Mouse (Mus musculus) kidney, postnatal 4 days (tissue): Measurements from ENCODE around the gene Hepacam2.
"Not testable (repeated sequence)": the region's sequence is repeated elsewhere in the genome, so short reads cannot be mapped to it uniquely, and the experiment has no call there.

ENCODE experiments used
- DNase-seq, 2 experiments: peaks; one replicate each; pipeline ENCODE4 v3.0.0; 2021; ENCODE audit warnings: mixed read lengths in 2 of 2

Gene Hepacam2

DNA sequence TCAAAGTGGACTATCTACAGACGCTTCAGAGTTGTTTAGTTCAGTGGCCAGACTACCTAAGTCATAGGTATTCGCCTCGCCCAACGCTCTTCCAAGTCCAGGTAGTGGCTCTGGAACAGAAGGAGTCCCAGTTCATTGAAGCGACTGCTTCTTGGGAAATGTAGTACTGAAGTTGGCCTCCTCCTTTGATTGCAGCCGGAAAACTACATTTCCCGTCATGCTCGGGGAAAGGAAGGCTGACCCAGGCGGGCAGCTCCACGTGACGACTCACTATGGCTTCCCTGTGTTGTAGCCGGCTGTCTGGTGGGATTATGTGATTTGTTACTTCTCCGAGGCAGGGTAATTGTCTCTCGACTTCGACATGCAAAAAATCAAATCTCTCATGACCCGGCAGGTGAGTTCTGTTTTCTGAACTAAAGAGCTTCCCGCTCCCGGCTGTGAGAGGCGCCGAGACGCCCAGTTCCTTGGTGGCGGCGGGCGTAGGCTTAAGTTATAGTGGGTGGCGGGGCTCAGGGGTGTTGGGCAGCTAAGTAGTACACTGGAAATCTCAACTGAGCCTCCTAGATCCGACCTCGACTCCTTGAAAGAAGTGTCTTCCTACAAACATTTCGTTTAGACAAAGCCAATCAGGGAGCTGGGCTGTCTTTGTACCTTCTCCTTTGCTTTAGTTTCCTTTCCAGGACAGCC lies at the start of gene Hepacam2, which contains the start of gene Vps50:
Hepacam2 (minus strand) TSS at position 137 of the 687 bp plus-strand sequence.
Vps50 (plus strand) TSS at position 221 of the 687 bp plus-strand sequence.
- DNase-seq, result peak; percentile 90 to 93

DNA sequence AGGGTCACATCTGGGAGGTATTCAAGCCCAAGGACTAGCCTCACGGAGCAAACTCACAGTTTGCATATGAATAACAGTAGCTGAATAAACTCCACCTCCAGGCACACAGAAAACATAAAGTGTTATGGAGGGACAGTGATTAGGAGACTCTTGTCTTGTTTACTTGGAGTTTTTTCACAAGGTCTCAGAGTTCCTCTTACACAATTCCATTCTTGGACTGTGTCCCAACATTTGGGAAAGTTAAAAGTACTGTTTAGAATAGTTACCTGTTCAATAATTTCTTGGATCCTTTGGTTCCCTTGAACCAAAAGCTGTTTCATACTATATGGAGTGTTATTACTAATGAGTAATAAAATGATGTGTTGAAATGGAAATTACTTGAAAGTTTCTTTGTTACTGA lies 46.9 kb upstream of the Hepacam2 start:
- DNase-seq, result no peak

DNA sequence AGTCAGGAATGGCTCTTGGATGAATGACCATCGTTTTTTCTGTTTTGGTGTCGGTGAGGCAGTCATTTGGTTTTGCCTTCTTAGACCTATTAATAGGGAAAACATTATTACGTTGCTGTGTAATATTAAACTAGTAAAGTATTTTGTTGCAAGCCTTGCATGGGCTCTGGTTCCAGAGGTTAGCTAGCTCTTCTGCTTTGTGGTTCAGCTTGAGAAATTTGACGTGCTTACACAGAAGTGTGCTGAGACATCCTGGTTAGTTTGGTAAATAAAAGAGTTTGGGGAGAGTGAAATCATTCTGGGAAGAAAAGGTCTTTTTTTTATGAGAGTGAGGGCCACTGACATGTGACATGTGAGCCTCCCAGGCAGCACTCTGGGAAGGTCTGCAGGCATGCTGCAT lies 45.8 kb upstream of the Hepacam2 start:
- DNase-seq, result no peak

DNA sequence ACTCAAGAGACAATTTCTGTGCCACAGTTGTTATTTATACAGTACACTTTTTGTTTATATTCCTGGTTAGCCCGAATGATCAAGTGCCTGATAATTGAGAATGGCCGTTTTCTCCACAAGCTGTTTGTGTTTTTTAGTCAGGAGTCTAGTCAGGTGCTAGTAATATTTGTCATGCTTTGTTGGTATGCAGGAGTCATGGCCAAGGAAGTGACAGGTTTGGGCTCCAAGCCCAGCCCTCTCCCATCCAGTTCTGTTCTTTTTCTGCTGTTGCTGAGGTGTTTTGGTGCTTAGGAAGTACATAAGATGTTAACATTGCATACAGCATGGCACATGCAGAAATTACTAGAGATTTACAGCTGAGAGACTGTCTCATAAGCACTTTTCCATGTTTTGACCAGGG lies 41.4 kb upstream of the Hepacam2 start:
- DNase-seq, result no peak

DNA sequence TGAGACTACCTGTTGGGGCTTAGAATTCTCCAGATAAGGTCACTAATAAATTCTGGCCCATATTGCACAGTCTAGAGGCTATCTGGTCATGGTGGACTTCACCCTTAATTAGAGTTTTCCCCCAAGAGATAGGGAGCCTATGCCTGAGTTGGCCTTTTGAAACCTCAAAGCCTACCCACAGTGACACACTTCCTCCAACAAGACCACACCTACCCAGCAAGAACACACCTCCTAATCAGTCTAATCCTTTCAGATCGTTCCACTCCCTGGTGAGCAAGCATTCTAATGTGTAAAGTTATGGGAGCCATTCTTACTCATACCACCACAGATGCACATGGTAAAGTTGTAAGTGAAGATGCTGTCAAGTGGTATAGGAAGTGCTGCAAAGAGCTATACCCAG lies 38.0 kb upstream of the Hepacam2 start:
- no peak for DNase-seq

DNA sequence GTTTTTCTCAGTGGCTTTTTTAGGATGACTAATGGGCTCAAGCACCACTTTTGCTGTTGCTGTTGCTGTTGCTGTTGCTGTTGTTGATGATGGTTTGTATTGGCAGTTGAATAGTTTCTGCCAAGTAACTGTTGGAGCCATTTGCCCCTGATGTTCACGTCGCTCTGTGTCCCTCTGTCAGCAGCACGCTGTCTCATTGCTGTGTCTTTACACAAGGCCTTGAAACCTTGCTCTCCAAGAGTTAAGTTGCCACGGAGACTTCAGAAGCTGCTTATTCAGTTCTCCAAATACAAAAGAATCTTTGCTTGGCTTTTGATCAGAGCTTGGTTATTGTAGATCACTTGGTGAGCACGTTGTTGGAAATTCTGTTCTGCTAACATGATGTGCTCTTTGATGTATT lies 33.3 kb upstream of the Hepacam2 start:
- no peak for DNase-seq

DNA sequence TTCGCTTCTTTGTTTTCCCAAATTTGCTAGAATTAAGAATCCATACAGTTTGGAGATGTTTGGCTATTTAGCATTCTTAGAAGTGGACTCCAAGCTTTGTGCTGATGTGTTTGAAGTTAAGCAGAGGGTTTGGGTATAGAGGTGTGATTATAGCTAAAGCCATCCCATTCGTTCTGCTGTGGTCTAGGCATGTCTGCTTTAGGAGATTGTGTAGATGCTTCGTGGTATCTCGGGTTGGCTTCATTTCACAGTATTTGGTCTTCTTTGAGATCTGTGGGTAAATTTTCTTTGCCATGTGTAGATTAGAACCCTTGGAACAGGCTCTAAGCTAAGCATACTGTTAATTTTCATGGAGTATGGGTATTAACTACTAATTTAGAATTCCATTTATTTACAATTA lies 30.1 kb upstream of the Hepacam2 start:
- no peak for DNase-seq

DNA sequence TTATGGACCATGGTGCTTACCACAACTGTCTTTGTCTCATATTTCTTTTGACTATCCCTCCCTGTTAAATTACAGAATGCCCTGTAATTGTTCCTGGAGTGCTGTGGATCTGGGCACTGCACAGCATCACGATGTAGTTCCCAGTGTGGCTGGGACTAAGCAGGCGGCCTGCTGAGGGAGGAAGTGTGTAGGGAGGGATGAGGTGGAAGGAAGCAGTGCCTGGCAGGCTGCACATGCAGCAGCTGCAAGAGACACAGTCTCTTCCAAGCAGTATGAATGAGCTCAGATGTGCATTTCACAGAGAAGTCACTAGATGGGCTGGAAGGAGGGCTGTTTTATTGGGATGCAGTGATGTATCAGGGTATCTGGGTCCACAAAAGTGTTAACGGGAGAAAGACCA lies 14.5 kb upstream of the Hepacam2 start:
- no peak for DNase-seq

DNA sequence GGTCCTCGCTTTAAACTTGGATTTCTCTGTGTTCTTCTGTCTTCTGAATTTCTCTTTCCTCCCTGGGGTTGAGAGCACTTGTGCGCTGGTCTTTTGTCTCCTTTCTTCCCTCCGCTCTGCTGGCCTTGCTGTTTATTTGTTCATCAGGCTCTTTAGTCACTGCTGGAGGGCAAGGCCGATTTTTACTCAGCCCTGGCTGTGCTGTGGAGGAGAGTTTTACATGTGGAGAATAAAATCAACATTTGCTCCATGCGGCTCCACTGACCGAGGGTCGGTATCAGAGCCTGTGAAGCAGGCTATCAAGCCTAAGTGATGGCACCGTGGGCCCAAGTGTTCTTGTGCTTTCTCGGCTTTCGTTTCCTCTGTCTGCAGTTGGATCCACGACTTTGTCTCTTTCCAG lies 13.5 kb upstream of the Hepacam2 start:
- no peak for DNase-seq

DNA sequence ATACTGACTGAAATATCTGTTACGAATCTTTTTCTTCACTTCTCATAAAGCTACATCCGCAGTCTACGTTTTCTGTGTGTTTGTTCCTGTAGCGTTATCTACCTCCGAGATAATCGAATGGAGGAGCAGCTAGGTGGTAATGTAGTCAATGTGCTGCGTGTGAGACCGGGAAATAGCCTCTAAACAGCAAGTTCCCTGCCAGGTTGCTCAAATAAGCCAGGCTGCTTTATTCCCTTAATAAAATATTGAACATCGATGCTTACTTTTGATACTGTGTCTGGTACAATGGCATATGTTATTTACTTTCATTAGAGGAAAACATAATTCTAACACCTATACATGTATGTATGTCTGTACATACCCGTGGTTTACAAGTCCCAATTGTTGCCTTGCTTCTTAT lies 13.0 kb upstream of the Hepacam2 start:
- DNase-seq, result no peak

DNA sequence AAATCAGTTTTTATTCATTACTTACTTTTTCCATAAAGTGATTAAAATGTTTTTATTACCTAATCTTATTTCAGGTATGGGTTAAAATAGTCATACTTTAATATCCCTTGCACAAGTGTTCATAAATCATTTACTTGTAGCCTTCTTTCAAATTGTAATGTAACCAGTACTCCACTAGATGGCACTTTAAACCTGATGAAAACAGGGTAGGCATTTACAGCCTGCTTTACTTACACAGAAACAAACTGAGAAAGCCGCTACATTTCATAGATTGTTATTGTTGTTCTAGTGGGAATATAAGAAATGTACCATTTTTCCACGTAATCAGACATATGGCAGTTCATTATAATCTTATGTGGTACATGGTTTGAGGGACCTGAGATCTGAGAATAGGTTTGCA lies 11.7 kb upstream of the Hepacam2 start:
- no peak for DNase-seq

DNA sequence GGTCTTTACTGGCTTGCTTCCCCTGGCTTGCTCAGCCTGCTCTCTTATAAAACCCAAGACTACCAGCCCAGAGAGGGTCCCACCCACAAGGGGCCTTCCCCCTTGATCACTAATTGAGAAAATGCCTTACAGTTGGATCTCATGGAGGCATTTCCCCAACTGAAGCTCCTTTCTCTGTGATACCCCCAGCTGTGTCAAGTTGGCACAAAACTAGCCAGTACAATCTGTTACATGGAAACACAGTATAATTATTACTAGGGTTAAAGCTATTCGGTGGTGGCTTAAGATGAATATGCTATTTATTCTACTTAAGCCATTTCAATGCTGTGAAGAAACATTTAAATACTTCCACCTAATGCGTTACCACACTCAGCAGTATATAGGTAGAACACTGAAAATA lies 10.1 kb upstream of the Hepacam2 start:
- DNase-seq, result not testable (repeated sequence)

DNA sequence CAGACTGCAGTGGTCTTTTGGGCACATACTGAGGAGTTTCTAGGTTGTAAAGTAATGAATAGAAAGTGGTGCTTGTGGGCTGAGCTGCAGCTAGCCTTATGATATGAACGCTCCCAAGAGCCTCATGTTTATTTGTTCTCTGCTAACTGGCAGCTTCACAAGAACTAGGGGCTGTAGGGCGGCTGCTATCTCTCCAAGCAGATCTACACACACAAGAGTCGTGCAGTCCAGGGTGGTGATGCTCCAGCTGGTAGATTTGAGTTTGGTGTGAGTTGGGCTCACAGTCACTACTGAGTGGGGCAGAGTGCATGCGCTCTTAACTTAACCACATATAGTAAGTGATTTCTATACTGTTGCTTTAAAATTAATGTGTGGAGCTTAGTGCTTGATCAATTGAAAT lies 9.0 kb upstream of the Hepacam2 start:
- no peak for DNase-seq

DNA sequence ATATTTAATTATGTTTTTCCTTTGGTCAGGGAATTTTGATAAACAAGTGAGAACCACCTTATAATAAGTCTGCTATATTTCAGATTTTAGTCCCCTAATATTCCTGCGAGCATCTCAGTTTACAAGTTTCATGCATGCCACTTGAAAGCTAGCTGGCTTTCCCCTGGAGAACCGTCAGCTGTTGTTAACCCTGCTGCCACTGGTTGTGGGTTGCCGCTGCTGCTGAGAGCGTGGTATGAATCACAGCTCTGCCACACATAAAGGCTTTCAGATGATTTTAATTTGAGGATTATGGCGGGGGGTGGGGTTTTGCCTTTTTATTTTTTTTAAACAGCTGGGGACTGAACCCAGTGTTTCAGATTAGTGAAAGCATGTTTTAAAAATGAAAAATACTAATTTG lies 7.2 kb upstream of the Hepacam2 start:
- DNase-seq, result no peak

DNA sequence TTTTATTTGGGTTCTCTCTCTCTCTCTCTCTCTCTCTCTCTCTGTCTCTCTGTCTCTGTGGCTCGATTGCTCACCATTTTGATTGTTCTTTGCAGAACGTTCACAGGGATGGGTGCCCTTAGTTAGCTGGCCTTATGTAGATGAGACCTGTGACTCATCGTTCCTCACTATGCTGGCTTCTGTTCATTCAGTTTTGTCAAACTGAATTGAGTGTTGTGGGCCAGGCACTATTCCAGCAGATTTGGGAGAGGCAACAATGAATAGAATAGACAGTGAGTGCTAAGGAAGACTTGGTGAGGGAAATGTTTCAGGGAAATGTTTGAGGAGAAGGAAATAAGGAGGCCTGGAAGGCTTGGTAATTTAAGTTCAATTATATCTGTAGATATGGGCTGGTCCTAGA lies 2.2 kb upstream of the Hepacam2 start:
- DNase-seq, result no peak

DNA sequence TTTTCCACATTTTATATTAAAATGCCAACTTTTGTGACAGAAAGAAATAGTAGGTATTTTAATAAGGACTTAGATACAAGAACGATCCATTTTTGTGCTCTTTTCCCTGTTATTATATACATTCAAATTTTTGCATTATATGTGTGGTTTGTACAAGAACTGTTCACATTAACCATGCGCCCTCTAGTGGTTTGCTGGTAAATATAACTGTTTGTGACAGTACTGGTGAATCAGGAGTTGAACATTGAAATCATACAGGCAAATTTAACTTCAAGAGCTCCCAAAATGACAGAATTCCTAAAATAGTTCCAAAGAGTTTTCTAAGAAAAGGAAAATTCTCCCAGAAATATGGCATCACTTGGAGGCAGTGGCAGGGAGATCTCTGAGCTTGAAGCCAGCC lies 1.9 kb downstream of the Hepacam2 start:
- DNase-seq, result peak in 1 of 2 experiments; percentile 3

DNA sequence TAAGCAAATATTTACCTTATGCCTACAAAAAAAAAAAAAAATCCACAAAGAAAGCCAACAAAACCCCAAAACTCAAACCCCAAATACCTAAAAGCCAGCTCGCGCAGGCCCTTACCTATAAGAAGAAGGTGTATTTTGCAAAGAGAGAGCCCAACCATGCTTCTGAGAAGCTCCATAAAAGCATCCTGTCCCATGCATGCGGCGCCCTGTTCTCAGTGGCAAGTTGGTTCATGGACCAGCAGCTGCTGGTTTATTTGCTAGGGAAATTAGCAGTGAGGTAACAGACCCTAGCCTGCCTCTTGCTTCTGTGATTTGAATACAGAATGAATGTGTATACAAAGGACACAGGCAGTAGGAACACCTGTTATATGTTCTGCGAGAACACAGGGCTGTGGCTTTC lies 3.8 kb downstream of the Hepacam2 start:
- DNase-seq, result no peak

DNA sequence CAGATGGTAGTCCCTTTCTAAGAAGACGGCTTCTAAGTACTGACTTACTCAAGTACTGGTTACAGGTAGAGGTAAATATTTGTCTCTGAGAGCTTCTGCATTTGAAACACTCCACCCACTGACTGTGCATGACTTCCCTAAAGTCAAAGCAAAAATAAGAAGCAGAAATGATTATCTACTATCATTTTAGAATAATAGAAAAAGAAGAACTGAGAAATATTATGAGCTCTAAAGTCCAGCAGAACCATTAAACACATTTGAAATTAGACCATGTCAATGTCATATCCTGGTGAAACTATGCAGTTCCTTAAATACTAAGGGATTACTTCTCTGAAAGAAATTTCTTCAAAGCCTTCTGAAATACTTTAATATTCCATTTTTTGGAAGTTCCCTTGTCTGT lies 10.7 kb downstream of the Hepacam2 start:
- DNase-seq, result no peak

DNA sequence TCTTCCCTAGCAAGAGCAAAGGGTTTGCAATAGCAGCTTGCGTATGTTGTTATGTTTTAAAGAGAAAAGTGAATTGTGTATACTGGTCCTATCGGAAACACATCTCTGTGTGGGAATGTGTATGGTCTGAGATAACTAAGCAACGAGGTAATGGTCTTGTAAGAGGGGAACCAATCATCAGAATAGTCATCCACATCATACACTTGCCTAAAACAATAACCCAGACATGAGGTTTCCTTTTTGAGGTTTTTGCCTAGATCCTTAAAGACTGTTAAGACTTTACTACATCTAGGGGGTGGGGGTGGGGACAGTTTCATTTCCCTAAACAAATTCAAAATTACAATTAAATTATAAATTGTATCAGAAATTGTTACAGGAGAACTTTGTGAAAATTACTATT lies 13.0 kb downstream of the Hepacam2 start:
- DNase-seq, result no peak

DNA sequence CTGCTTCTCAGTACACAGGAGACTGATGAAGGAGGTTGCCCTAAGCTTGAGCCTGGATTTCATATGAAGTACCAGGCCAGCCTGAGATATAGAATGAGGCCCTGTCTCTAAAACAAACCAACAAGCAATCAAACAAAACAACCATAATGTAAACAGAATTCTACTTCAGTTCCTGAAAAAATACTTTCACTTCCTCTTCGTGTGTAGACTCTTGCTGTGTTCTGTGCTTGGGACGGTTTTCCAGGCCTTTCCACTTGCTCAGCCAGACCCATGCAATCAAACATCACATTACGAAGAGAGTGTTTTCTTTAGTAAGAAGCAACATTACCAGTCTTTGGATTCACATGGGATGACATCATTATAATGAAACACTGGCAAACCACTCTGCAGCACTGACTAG lies 16.4 kb downstream of the Hepacam2 start:
- DNase-seq, result no peak

DNA sequence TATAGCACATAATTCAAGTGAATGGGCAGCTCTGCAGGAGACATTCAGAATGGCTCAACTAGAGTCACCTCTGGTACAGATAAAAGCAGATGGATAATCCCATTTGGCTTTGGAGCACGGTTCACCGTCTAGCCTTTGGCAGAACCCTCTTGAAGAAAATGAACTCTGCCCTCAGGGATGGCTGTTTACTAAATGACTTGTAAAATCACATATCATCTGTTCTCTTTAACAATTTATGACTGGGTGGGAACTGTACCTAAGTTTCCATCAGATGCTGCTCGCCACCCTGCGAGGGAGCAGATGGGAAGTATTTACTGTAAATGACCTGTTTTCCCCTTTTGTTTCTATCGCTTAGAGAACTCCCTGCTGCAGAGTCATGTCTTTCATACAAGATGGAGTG lies 18.2 kb downstream of the Hepacam2 start:
- no peak for DNase-seq

DNA sequence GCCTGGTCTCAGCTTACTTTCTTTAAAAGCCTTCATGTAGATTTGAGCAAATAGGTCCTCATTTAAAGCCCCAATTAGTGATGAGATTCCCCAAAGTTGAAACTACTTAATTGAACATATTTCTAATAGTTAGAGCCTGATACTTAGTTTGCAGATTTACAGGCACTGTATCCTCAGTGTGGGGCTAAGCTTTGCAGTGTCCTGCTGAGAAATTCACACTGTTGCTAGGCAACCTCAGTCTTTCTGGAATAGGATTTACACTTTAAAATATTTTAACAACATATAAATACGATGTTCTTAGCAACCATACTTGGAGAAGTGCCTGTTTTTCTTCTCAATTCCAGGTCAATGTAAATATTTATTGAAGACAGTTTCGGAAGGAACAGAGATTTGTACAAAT lies 21.8 kb downstream of the Hepacam2 start:
- no peak for DNase-seq

DNA sequence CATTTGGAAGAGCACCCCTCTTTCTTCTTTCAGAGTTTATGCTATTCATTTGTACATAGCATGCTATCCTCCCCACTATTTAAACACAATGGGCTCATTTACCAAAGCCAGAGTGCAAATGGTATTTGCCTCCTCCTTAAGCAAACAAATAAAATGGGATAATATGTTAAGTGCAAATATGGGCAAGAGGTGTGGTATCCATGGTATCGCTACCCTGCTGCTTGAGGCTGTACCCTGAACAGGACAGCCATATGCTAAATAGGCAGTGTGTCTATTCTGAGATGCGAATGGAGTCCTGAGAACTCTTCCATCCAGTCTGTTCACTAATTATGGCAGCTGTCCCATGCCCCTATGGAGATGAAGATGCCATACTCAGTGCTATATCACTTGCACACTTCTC lies 27.4 kb downstream of the Hepacam2 start:
- no peak for DNase-seq

DNA sequence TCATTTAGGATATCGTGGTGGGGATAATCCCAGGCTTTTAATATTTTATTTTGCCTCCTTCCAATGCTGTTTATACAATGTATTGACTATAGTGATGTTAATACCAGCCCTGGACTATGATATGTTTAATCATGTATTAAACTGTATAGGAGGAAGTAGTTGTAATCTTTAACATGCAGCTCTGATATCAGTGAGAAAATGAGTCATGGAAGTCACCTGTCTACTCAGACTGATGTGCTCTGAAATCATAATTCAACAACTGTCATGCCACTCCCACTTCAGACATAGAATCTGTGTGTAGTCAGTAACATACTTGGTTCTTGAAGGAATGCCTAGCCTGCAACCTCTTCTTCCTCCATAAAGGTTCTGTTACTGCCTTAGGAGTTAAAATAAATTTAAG lies 29.5 kb downstream of the Hepacam2 start:
- no peak for DNase-seq

DNA sequence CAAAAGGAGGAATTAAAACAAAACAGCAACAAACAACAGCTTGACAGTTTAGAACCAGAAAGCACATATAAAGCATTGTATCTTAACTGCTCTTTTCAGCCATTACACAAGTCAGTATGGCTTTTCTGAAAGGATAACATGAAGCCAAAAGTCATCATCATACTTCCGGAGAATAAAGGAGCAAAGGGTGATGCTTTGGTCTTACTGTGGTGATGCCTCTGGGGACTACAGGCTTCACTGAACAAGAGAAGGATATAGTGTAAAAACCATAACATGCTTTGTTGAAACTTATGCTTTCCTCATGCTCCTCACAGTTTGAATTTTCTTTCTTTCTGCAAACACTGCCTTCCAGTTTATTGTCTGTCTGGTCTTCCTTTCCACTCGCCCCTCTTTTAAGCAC lies 34.5 kb downstream of the Hepacam2 start:
- DNase-seq, result no peak

DNA sequence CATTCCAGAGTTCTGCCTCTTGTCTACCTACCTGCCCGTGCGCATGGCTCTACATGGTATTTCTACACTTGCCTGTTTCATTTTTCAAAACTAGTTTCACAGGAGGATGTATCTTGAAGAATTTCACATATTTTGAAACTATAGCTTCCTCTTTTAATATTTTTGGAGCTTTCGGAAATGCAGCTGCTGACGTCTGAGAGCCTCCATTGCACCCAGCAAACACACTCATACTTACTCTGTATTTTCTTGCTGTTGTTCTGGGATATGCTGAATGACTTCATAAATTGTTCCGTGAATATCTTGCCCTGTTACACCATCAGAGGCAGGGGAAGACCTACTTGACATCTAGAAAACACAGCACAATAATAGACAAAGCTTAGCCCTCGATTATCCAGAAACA lies 35.1 kb downstream of the Hepacam2 start:
- no peak for DNase-seq
